Mouse (Mus musculus): ENCODE measurements around the gene Golph3.

Golph3 gene

DNA sequence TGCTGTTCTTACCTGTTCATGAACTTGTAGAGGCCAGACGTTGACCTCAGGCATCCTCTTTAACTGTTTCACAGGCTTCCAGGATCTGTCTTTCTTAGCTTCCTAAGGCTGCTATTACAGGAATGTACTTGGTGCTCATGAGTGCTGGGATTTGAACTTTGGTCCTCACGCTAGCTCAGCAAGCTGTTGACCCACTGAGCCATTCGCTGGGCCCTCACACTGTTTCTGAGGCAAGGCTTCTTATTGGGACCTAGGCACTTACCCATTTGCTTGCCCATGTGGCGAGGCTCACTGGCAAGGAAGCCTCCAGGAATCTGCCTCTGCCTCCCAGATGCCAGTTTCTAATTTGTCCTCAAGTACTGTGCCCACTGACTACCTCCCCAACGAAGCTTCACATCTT is 1.4 kb upstream of the Golph3 start:
- DNase-seq, result peak; percentile 28 to 31

DNA sequence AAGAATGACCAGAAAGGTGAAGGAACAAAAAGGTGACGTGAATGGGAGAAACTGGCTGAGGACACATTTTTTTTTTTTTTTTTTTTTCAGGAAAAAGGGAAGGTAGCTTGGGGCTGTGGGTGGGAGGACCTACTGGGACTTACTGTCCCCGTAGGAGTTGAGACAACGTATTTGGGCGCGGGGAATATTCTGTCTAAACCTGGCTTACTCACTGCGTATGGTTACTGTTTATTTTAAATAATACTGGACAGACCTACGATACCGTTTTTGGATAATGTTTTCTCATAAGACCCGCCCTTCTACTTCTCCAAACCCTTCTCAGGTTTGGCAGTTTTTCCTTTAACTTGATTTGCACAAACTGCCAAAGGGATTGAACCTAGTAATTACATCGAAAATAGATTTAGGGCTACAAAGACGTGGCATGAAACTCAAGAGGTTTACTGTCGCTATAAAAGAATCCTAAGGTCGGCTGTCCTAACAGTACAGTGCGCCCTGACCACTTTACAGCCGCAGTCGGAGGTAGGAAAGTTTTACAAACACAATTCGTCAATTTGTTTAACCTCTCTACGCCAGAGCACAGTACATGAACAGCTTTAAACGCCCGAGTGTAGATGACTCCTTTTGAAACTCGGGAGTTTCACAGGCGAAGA is 684 bp upstream of the Golph3 start:
- DNase-seq, result no peak

DNA sequence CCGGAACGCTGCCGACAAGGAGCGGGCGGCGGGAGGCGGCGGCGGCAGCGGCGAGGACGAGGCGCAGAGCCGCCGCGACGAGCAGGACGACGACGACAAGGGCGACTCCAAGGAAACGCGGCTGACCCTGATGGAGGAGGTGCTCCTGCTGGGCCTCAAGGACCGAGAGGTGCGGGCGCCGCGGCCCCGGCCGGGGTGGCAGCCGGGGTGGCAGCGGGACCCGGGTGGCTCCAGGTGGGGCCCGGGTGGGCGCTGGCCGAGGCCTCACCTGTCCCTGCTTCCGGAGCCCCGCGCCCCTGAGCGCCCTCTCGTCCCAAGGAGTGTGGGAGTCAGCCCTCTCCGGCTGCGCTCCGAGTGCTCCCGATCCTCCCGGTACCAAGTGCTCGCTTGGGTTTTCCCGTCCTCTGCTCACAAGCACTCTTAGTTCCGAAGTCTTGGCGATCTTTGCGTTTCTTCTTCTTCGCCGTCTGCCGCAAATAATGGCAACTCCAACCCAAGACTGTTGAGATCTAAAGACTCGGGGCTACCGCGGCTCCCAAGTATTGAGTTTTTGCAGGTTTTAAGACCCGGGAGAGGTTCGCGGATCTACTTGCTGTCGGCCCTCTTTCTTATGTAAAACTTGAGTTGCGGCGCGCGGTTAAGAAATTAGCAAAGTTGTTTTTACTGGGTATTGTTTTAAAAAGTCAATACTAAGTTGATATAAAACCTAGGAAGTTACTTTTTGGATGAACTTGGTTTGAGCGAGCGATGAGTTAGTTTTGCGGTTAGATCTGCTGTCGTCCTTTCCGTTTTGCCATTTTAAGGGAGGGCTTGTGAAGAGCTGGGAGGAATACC is 755 bp downstream of the Golph3 start, which contains the start of gene 1810049J17Rik:
TSS of gene 1810049J17Rik (minus strand) at position 112 of the 834 bp plus-strand sequence.
- peak; percentile 30 to 32 for DNase-seq

DNA sequence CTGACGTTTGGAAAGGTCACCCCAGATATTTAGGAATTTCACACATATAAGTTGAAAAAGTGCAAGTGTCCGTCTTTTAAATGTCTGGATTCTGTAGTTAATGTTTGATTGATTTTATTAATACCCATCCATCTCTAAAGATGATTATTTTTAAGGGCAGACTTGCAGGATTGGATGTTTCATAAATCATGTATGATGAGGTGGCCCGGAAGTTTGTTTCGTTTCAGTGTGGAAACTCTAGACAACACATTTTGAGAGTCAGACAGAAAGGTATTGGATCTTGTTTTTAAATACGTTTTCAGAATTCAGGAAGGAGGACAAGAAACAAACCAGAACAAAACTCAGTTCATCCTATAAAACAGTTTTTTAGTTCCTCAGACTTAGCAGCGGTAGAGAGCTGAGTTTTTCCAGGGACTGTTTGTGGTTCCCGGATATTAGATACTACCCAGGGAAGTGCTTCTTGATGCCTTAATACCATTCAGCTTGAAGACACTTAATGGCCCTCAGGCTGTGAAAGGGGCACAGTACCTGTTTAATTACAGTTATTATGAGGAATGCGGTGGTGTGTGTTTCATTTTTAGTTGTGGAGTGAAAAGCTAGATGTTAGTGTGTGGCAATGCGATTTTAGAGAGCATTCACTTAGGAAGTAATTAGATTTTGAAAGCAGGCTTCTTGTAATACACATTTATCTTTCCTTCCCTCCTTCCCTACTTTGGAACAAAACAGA is 1.6 kb downstream of the Golph3 start:
- no peak for DNase-seq

DNA sequence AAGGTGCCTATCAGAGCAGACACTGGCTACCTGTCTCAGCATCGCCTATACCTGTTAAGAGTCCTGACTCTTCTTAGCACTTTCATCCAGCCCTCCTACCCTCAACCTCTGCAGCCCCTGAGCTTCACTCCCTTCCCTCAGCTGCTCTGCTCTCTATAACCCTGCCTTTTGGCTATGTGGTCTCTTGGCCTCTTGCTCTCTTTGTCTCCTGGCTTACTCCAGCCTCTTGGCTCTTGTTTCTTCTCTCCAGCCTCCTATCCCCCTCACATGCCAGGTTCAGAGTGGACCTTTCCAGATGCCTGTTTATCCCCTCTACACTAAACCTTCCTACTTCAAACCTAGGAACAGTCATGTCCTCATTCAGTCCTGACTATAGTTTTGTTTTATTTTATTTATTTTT is 3.1 kb downstream of the Golph3 start:
- no peak for DNase-seq

DNA sequence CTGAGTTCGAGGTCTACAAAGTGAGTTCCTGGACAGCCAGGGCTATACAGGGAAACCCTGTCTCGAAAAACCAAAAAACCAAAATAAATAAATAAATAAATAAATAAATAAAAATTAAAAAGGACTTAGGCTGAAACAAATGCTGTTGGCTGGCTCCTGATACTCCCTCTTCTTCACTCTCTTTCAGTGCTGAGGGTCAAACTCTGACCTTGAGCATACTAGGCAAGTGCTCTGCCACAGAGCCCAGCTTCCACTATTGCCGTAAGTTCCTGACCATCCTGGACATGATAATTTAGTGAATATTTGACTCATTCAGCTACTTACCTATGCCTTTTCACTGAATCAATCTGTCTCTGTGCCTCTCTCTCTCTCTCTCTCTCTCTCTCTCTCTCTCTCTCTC is 9.1 kb downstream of the Golph3 start:
- no peak for DNase-seq

DNA sequence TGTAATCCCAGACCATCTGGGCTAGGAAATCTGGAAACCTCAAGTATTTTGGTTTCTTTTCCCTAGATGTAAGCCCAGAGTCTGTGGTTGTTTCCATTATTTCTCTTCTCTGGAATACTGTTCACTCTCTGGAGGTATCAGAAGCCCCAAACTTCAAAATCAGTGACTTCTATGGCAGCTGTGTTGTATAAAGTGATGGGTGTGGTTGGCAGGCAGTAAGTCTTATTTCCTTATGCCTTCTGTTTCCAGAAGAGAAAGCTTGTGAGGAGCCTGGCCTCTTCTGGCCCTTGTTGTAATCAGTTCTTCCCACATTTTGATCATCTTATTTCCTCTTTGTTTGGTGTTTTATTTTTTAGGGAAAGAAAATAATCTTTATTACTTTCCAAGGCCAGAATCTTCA is 9.6 kb downstream of the Golph3 start:
- DNase-seq, result no peak

DNA sequence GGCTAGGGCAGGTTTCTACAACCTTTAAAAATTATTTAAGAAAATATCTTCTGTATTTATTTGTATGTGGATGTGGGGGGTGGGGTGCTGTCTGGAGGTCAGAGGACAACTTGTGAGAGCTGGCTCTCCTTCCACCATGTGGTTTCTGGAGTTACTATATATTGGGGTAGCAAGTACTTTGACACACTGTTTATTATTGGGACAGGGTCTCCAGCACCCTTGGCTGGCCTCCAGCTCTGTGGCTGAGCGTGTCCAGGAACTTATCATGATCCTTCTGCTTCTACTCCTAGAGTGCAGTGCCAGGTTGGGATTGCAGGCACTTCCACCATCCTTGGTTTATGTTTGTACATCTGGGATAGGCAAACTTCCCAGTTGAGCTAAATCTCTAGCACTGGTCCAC is 10.1 kb downstream of the Golph3 start:
- DNase-seq, result no peak

DNA sequence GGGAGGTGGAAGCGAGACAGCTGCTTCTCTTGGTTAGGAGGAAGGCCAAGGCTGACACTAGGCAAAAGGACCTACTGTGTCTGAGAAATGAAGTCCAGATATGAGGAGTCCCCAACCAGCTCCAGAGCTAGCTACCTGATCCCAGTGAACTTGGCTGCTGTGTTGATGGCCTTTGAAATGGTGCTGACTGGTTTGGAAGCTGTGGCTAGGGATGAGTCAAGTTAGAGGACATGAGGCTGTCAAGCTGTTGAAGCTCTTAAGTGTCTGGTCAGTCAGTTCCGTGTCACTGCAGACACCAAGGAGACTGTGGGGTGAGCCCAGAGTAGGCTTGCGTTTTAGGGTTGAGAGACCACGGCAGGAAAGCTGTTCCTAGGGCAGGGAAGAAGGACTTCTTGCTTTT is 13.1 kb downstream of the Golph3 start:
- DNase-seq, result no peak

DNA sequence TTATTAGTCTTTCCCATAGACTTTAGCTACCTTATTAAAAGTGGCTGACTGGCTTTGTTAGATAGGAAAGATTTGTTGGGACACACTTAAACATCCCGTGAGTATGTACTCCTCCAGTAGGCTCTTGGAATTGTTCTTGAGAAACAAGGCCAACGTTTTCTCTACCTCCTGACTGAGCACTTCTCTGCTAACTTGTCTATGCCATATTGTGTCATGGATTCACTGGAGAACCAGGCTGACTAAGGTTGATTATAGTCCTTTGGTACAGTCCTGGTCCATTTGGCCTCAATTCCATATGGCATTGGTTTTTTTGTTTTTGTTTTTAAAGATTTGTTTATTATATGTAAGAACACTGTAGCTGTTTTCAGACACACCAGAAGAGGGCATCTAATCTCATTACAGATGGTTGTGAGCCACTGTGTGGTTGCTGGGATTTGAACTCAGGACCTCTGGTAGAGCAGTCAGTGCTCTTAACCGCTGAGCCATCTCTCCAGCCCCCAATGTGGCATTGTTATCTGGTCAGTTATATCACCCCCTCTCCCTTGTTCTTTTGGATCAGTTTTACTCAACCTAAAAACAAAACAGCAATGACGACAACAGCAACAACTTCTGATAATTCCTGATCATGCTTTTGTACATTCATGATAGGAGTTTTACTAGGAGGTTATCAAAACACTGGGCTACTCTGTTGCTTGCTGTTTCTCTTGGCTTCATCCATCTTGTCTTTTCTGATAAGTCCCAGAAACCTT is 16.0 kb downstream of the Golph3 start:
- DNase-seq, result no peak

DNA sequence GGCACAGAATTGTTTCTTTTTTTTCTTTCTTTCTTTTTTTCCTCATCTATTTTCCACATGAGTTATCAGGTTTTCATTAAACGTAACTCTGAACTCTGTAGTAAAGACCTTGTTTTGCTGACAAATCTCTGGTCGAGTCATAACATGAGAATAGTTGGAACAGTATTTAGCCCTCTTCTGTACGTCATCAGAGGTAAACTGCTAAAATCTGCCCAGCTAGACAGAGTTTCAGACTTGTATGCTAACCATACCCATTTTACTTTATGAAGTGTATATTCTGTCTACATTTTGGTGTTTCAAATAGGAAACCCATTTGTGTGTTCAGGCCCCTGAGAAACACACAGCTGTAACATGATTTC is 16.5 kb downstream of the Golph3 start:
- no peak for DNase-seq

DNA sequence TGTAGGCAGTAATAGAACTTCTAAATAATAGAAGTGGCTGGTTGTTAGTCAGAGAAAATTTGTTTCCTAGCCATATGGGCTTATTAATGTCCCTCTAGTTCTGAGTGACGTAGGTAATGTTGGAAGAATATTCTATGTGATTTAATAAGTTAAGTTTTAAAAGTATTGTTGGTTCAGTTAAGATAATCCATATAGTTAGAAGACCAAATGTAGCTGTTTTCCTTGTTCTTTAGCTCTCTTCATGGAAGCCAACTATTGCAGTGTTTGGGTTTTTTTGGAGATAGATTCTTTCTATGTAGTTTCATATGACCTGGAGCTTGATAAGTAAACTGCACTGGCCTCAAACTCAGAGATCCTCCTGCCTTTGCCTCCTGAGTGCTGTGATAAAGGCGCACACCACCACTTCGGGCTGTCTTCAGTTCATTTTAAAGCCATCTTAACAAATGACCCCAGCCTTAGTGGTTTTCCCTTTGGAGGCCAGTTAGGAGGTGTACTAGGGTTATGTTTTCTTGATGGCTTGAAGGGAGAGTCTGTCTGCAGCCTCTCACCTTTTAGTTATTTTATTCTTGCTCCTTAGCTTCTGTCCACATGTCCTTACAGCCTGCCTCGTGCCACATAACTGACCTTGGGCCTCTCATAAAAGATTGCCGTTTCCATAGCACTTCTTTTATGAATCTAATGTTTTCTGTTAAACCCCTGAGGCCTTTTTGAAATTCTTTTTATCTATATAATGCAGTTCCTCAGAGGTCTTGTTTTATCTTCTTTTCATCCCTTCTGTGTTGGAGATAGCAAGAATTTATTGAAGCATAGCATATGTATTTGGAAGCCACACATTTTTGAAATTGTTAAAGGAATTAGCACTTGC is 19.5 kb downstream of the Golph3 start:
- DNase-seq, result no peak

DNA sequence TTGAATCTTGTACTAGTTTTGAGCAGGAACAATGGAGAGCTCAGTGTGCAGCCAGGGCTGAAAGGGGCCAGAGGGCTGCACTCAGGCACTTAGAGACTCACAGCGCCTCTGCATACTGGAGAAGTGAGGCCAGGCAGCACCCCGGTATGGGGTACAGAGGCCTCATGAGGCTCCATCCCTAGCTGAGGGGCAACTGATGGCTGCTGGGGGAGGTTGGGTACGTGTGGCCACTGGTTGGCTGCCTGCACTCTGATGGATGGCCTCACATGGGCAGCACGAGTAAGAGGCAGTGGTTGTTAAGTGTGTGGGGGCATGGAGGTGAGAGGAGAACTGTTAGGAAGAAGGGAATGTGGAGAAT is 20.1 kb downstream of the Golph3 start:
- DNase-seq, result no peak

DNA sequence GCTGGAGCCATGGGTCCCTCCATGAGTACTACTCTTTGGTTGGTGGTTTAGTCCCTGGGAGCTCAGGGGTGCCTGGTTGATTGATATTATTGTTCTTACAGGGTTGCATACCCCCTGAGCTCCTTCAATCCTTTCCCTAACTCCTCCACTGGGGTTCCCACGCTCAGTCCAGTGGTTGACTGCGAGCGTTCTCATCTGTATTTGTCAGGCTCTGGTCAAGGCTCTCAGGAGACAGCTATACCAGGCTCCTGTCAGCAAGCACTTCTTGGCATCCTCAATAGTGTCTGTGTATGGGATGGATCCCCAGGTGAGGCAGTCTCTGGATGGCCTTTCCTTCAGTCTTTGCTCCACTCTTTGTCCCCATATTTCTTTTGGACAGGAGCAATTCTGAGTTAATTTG is 25.7 kb downstream of the Golph3 start:
- no peak for DNase-seq

DNA sequence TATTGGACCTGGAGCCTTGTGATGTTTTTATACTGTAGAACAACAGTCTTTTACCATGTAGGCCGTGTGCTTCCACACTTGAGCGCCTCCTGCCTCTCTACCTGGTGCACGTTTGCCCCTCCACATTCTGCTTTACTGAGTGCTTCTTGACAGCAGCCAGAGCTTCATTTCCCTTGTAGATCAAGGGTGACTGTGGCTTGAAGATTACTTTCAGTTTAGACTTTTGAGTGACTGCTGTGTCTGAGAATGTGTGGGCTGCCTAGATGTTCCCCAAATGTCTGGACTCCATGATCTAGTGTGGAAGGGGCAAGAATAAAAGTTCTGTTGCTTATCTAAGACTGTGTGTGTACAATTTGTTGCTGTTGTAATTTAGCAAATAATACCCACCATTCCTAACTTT is 27.7 kb downstream of the Golph3 start:
- DNase-seq, result no peak

DNA sequence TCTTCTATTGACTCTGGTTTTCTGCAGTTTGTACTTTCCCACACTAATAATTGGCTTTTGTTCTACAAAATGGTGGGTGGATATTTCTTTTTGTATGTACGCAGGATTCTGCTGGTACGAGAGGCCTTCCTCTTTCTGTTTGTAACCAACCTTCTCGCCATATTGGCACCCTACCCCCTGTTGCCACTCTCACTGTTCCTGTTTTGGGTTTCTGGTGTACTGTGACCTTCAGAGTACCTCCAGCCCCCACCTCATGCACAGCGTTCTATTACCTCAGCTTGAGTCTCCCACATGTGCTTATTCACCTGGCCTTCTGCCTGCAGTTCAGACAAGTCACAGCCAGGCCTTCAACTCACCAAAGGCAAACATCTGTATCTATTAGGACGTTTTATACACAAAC is 28.6 kb downstream of the Golph3 start:
- no peak for DNase-seq

DNA sequence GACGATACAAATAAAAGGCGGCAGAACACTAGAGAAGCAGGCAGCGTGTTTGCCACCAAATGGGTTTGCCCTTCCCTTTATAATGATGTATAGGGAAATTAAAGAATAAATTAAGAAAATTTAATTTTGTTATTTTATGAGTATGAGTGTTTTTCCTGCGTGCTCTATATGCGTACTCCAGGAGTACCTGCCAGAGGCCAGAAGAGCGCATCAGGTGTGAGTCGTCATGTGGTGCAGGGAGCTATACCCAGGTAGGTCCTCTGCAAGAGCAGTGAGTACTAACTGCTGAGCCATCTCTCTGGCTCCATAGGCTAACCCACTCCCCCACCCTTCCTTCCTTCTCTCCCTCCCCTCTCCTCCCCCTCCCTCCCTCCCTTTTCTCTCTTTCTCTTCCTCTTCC is 30.2 kb downstream of the Golph3 start:
- DNase-seq, result no peak

DNA sequence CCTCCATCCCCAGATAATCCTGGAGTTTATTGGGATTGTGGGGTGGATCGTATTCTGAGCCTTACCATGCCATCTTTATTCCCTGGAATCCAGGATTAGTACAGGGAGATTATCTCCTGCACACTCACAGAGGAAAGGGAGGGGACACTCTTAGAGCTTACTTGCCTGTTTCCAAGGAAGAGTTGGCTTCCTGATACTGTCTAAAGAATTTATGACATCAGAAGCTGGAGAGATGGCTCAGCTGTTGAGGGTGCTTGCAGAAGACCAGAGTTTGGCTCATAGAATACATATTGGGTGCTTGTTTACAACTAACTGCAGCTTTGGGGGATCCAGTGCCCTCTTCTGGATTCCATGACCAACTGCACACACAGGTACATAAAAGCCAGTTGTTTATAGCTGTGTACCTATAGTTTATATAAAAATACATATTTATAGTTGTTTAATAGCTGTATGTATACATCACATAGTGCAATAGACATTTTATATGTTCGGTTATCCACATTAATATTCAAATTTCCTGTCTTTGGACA is 33.1 kb downstream of the Golph3 start:
- DNase-seq, result no peak

DNA sequence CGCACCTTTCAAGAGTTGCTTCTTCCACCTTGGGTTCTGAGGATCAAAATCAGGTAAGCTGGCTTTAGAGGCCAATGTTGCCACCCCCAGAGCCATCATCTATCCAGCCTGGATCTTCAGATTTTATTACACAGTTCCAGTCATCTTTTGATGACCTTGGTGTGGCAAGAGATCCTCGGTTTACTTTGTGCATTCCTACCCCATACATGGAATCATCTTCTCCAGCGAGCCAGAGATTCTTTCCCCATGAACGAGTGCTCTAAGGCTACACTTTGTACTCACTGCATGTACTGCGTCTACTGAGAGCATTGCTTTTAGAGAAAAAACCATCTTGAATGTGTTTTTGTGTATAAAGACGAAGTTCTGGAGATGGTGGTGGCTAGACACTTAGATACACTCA is 34.0 kb downstream of the Golph3 start:
- no peak for DNase-seq

DNA sequence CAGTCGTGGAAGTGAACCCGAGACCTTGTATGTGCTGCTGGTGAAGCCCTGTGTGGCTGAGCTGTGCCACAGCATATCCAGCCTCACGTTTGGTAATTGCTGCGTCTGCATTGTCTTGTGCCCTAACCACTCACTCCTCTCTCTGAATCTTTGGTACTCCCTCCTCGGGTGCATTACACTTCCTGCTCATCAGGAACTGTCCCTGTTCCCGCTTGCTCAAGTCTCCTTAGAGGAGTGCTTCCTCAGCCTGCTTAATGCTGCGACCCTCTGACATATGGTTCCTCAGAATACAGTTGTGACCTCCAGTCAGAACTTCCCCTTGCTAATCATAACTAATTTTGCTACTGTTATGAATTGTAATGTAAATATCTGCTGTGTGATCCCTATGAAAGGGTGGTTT is 34.7 kb downstream of the Golph3 start:
- DNase-seq, result no peak

DNA sequence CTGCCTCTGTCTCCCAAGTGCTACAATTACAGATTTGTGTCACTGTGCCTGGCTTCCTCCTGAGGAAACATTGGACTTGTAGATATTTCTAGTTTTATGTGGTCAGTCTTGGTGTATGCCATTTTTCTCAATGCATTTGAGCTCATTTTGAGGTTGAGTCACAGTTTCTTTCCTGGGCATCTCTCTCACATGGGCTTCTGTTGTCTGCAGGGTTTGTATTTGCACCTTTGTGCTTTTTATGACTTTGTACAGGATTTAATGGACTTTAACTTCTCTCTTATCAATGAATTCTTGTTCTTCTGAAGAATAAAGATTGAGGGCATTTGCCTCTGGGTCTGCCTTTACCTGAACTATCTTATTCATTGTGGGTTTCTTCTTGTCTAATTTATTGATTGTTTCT is 36.2 kb downstream of the Golph3 start:
- DNase-seq, result no peak

DNA sequence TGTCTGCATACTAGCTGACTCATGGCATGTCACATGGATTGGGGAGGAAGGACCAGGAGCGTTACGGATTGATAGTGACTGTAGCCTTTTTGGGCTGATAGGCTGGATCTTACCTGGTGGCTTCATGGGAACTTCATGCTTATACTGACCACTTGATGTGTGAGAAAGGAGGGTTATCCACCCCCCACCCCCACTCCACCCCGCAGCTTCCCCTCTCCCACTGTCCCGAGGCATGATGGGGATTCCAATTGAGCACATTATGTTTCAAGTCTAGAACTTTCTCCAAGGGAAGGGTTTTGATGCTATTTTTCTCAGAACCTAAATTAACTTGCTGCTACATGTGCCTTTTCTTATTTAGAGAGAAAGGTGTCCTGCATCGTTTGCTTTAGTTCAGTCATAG is 37.1 kb downstream of the Golph3 start:
- no peak for DNase-seq
